Comparison of ENCODE assay signal across 24 mouse cellular contexts in the genomic region with DNA sequence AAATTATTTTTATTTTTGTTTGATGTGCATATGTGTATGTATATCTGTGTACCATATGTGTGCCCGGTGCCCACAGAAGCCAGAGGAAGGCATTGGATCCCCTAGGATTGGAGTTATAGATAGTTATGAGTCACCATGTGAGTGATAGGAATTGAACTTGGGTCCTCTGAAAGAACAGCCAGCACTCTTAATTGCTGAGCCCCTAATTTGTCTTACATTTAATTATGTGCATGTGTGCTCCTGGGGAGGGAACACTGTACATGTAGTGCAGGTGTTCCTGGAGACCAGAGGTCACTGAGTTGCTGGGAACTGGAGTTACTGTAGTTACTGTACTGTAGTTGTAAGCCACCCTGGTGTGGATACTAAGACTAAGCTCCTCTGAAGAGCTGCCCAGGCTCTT. TPM values are rescaled to one million over a fixed set of nuclear protein-coding genes. Genes with fewer than 3 reads are reported as not detected.
DNase-seq lines count a peak whose midpoint lies in the region; ATAC-seq and TF ChIP-seq lines count a peak whose summit lies in the region.
"Had no signal": no experiment of that assay in that cellular context is flagged by ENCODE, and none has a peak within 500 bp of the region (broad histone marks: within the 10 kb centered on the region; RNA-seq: fewer than 3 reads in every experiment).

No protein-coding gene starts in this region.

- H3K4me1 ChIP-seq in midbrain, embryonic 11.5 days (ENCODE audit: control insufficient read depth, insufficient read depth, low read length) = peaks cover 2% of the 10 kb centered on the region; the same call in 1 of the 2 replicates
- peaks cover 12% of the 10 kb centered on the region for H3K4me1 ChIP-seq in midbrain, embryonic 10.5 days
- peaks cover 11% of the 10 kb centered on the region for H3K4me1 ChIP-seq in small intestine, adult 2 months (ENCODE audit: control insufficient read depth, insufficient read depth, insufficient read length, low read length)

- no peak overlapping the region for H3K4me2 ChIP-seq in midbrain, embryonic 11.5 days

- H3K36me3 ChIP-seq in midbrain, embryonic 11.5 days (ENCODE audit: control insufficient read depth, insufficient read depth, low read length) = no peaks in the 10 kb centered on the region
- no peaks in the 10 kb centered on the region for H3K36me3 ChIP-seq in midbrain, embryonic 10.5 days
- no peaks in the 10 kb centered on the region for H3K36me3 ChIP-seq in small intestine, adult 2 months (ENCODE audit: control insufficient read depth, insufficient read depth, low read length)
- H3K36me3 ChIP-seq: G1E had no signal

- TF ChIP-seq POLR2A in small intestine, adult 2 months (IDR thresholded peaks at IDR 0.05; ENCODE audit: low read depth, low read length) = no peak

- 100% methylated on average over 1 of the region's 1 CpGs for WGBS in midbrain, embryonic 11.5 days
- 90% methylated on average over 1 of the region's 1 CpGs for WGBS in midbrain, embryonic 10.5 days
- 71% methylated on average over 1 of the region's 1 CpGs for WGBS in small intestine, adult 2 months

- intact Hi-C loops in heart, postnatal 36 days (cut with DNase I) = no loop called here

- DNase-seq in heart, adult 11 months = peak; percentile 78
- no peak for DNase-seq in heart, postnatal 36 days
- DNase-seq in midbrain, embryonic 11.5 days (ENCODE audit: low spot score, missing footprints) = peak; percentile 62
- no peak for DNase-seq in midbrain, embryonic 10.5 days (ENCODE audit: low spot score)
- no peak for DNase-seq in layer of hippocampus, adult 18-20 months (ENCODE audit: low spot score in 2 of 2)
- DNase-seq: adrenal gland, adult 2 months; adrenal gland, adult 8-10 months; adrenal gland, postnatal 10 days; adrenal gland, postnatal 14 days; adrenal gland, postnatal 25 days; adrenal gland, postnatal 36 days; B cell, adult 2 months; cerebellum, adult 11 months; cerebellum, adult 11-12 months; cerebellum, adult 18-20 months had no signal

- ATAC-seq in midbrain, embryonic 11.5 days (ENCODE audit: low FRiP score) = no peak
- ATAC-seq: activated CD4-positive, CD25-positive, alpha-beta regulatory T cell, adult 4 months; CD4-positive, CD25-positive, alpha-beta regulatory T cell, adult 4 months; Patski had no signal

- TF ChIP-seq CTCF in small intestine, adult 2 months (IDR thresholded peaks at IDR 0.05; ENCODE audit: extremely low read depth, insufficient read length, insufficient replicate concordance, low read depth, low read length) = no peak

- H3K9me3 ChIP-seq in midbrain, embryonic 11.5 days (ENCODE audit: control insufficient read depth, low read length) = no peaks in the 10 kb centered on the region
- H3K9me3 ChIP-seq in midbrain, embryonic 10.5 days (replicated peaks) = no peaks in the 10 kb centered on the region
- H3K9me3 ChIP-seq: G1E had no signal

- no peak overlapping the region for H3K27ac ChIP-seq in midbrain, embryonic 11.5 days (ENCODE audit: low read depth, low read length)
- no peak overlapping the region for H3K27ac ChIP-seq in midbrain, embryonic 10.5 days (replicated peaks)
- 0 out of 2 replicates have a peak overlapping the region, but pooled peaks have one; percentile 2 for H3K27ac ChIP-seq in small intestine, adult 2 months (ENCODE audit: insufficient read depth, low read depth, low read length)

- no peak overlapping the region for H3K4me3 ChIP-seq in midbrain, embryonic 11.5 days (ENCODE audit: low read depth, low read length)
- no peak overlapping the region for H3K4me3 ChIP-seq in midbrain, embryonic 10.5 days
- H3K4me3 ChIP-seq in small intestine, adult 2 months (ENCODE audit: low read depth, low read length) = no peak overlapping the region

- no peak overlapping the region for H3K9ac ChIP-seq in midbrain, embryonic 11.5 days (ENCODE audit: low read length)

- peaks cover 5% of the 10 kb centered on the region; the same call in 1 of the 2 replicates for H3K27me3 ChIP-seq in midbrain, embryonic 11.5 days (ENCODE audit: control insufficient read depth, insufficient read depth, low read length)
- H3K27me3 ChIP-seq in midbrain, embryonic 10.5 days (ENCODE audit: low read depth, poor library complexity, severe bottlenecking) = peaks cover 31% of the 10 kb centered on the region
- peaks cover 5% of the 10 kb centered on the region; the same call in 1 of the 2 replicates for H3K27me3 ChIP-seq in small intestine, adult 2 months (ENCODE audit: control insufficient read depth, insufficient read depth, low read length)
- H3K27me3 ChIP-seq: Patski had no signal

RNA-seq across cellular contexts. Expression of gene Pcp4l1, which starts 4.7 kb away (rescaled TPM):
- 100 to 1,000 TPM; 222 to 295 TPM for total RNA-seq in heart, postnatal 36 days (2021)
- polyA plus RNA-seq in midbrain, embryonic 11.5 days (2014; fragmentation: Nextera tagmentation; extraction: Ambion mirVana) = 30.1 and 32.0 TPM in 2 replicates
- polyA plus RNA-seq in midbrain, embryonic 10.5 days (2016; fragmentation: Nextera tagmentation; extraction: Ambion mirVana) = 26.7 and 35.9 TPM in 2 replicates
- 10.9 and 13.9 TPM in 2 replicates for polyA plus RNA-seq in small intestine, adult 2 months (2012; rRNA removed)
- 10 to 100 TPM; 47.5 to 47.7 TPM for total RNA-seq in layer of hippocampus, adult 18-20 months (2021)
- total RNA-seq: CH12.LX, MEL had no signal
- polyA plus RNA-seq: activated CD4-positive, CD25-positive, alpha-beta regulatory T cell, adult 4 months; CD4-positive, CD25-positive, alpha-beta regulatory T cell, adult 4 months; G1E had no signal

RNA-seq across cellular contexts. Expression of gene Nr1i3, which starts 13.0 kb away (rescaled TPM):
- under 1 TPM in 1 of 2 experiments, not detected in 1; 0.08 TPM for total RNA-seq in heart, postnatal 36 days (2021)
- polyA plus RNA-seq in midbrain, embryonic 11.5 days (2014; fragmentation: Nextera tagmentation; extraction: Ambion mirVana) = 0.10 and 0.18 TPM in 2 replicates
- polyA plus RNA-seq in midbrain, embryonic 10.5 days (2016; fragmentation: Nextera tagmentation; extraction: Ambion mirVana) = 0.28 and 0.36 TPM in 2 replicates
- polyA plus RNA-seq in small intestine, adult 2 months (2012; rRNA removed) = 18.5 and 28.9 TPM in 2 replicates
- total RNA-seq in layer of hippocampus, adult 18-20 months (2021) = under 1 TPM in 1 of 2 experiments, not detected in 1; 0.17 TPM
- total RNA-seq: adrenal gland, adult 18-20 months; adrenal gland, postnatal 25 days had no signal
- polyA plus RNA-seq: adrenal gland, adult 2 months; G1E had no signal

RNA-seq across cellular contexts. Expression of gene Tomm40l, which starts 21.5 kb away (rescaled TPM):
- 10 to 100 TPM; 81.8 to 82.7 TPM for total RNA-seq in heart, postnatal 36 days (2021)
- 24.0 and 24.7 TPM in 2 replicates for polyA plus RNA-seq in midbrain, embryonic 11.5 days (2014; fragmentation: Nextera tagmentation; extraction: Ambion mirVana)
- polyA plus RNA-seq in midbrain, embryonic 10.5 days (2016; fragmentation: Nextera tagmentation; extraction: Ambion mirVana) = 32.2 and 34.7 TPM in 2 replicates
- polyA plus RNA-seq in small intestine, adult 2 months (2012; rRNA removed) = 17.0 and 21.2 TPM in 2 replicates
- total RNA-seq in layer of hippocampus, adult 18-20 months (2021) = 10 to 100 TPM; 71.6 to 77.6 TPM

RNA-seq across cellular contexts. Expression of gene Apoa2, which starts 24.1 kb away (rescaled TPM):
- total RNA-seq in heart, postnatal 36 days (2021) = 1 to 10 TPM in 1 of 2 experiments, under 1 TPM in 1; 0.75 to 2.0 TPM
- 2.1 and 3.7 TPM in 2 replicates for polyA plus RNA-seq in midbrain, embryonic 11.5 days (2014; fragmentation: Nextera tagmentation; extraction: Ambion mirVana)
- 4.1 and 4.4 TPM in 2 replicates for polyA plus RNA-seq in midbrain, embryonic 10.5 days (2016; fragmentation: Nextera tagmentation; extraction: Ambion mirVana)
- 0.94 TPM in 1 of 2 replicates, not detected in the other for polyA plus RNA-seq in small intestine, adult 2 months (2012; rRNA removed)
- total RNA-seq in layer of hippocampus, adult 18-20 months (2021) = 1 to 10 TPM; 2.2 to 3.1 TPM
- total RNA-seq: G1E, MEL had no signal
- polyA plus RNA-seq: activated CD4-positive, CD25-positive, alpha-beta regulatory T cell, adult 4 months; C2C12; Patski had no signal

RNA-seq across cellular contexts. Expression of gene Fcer1g, which starts 33.4 kb away (rescaled TPM):
- total RNA-seq in heart, postnatal 36 days (2021) = 10 to 100 TPM; 13.3 to 16.3 TPM
- 25.5 and 27.3 TPM in 2 replicates for polyA plus RNA-seq in midbrain, embryonic 11.5 days (2014; fragmentation: Nextera tagmentation; extraction: Ambion mirVana)
- 12.7 and 21.1 TPM in 2 replicates for polyA plus RNA-seq in midbrain, embryonic 10.5 days (2016; fragmentation: Nextera tagmentation; extraction: Ambion mirVana)
- polyA plus RNA-seq in small intestine, adult 2 months (2012; rRNA removed) = 36.9 and 46.7 TPM in 2 replicates
- 10 to 100 TPM; 16.3 to 20.8 TPM for total RNA-seq in layer of hippocampus, adult 18-20 months (2021)
- polyA plus RNA-seq: C2C12 had no signal

Comparison
In these comparisons a context has a peak if more than half of its experiments do, and no peak if none do; other contexts are left out.
1. DNase-seq: peak in heart, adult 11 months (single experiment) and midbrain, embryonic 11.5 days (single experiment); none in heart, postnatal 36 days (0 of 2), midbrain, embryonic 10.5 days (single experiment) and layer of hippocampus, adult 18-20 months (0 of 2).
2. RNA of gene Nr1i3, which starts 13.0 kb away (polyA plus RNA-seq): 18.5 to 28.9 TPM in small intestine, adult 2 months; 0.28 to 0.36 TPM in midbrain, embryonic 10.5 days and 0.10 to 0.18 TPM in midbrain, embryonic 11.5 days; every median in the first group is over 10 times any median in the second.